Mouse (Mus musculus) heart, adult 2 months (tissue): ENCODE measurements around the gene Trim5. TPM values are rescaled to one million over a fixed set of nuclear protein-coding genes. Genes with fewer than 3 reads are reported as not detected.

Experiments used
- DNase-seq, 2 experiments: peaks; one replicate each; pipeline ENCODE4 v3.0.0; 2021
- H3K27ac ChIP-seq: fragments of 200-600 bp; 2 replicates; pipeline ENCODE4 v1.8.1; 2022
- H3K27me3 ChIP-seq: fragments of 200-500 bp; 2 replicates; pipeline ENCODE4 v1.6.1; 2012; ENCODE audit warnings: mild to moderate bottlenecking, low read length, inconsistent platforms, mixed read lengths; ENCODE audit not compliant: control insufficient read depth, insufficient read depth
- H3K36me3 ChIP-seq: fragments of 200-500 bp; 2 replicates; pipeline ENCODE4 v1.6.1; 2012; ENCODE audit warnings: low read length, inconsistent platforms; ENCODE audit not compliant: control insufficient read depth, insufficient read depth
- H3K4me1 ChIP-seq: fragments of 200-500 bp; 2 replicates; pipeline ENCODE4 v1.6.1; 2011; ENCODE audit warnings: low read length; ENCODE audit not compliant: control insufficient read depth, insufficient read depth
- H3K4me3 ChIP-seq: fragments of 200-600 bp; 2 replicates; pipeline ENCODE4 v1.8.1; 2022
- H3K79me2 ChIP-seq: fragments of 200-500 bp; replicated peaks from 2 replicates; pipeline ENCODE4 v1.6.1; 2012; ENCODE audit warnings: mild to moderate bottlenecking, inconsistent platforms, low read length, moderate library complexity, mixed read lengths; ENCODE audit not compliant: control insufficient read depth, insufficient read depth
- H3K9ac ChIP-seq: fragments of 200-500 bp; 2 replicates; pipeline ENCODE4 v1.6.1; 2012; ENCODE audit warnings: low read depth, mild to moderate bottlenecking, control low read depth, inconsistent platforms, low read length, mixed read lengths
- CTCF ChIP-seq: fragments of 200-600 bp; IDR thresholded peaks from 2 replicates; pipeline ENCODE4 v1.8.1; 2022; ENCODE audit warnings: antibody characterized with exemption, mild to moderate bottlenecking, moderate library complexity
- EP300 ChIP-seq: fragments of 200-500 bp; IDR thresholded peaks from 2 replicates; pipeline ENCODE4 v1.6.1; 2011; ENCODE audit warnings: low read depth, low read length, control low read depth; ENCODE audit not compliant: insufficient read depth
- POLR2A ChIP-seq: fragments of 200-500 bp; IDR thresholded peaks from 2 replicates; pipeline ENCODE4 v1.6.1; 2011; ENCODE audit warnings: mild to moderate bottlenecking, low read depth, low read length, control low read depth; ENCODE audit not compliant: insufficient read depth
- WGBS: fragments of 180-500 bp; shearing (Covaris S2); methylation state at CpG from one replicate; pipeline ENCODE4 v1.1.7; 2018; 5-methylcytosine and 5-hydroxymethylcytosine counted together
- intact Hi-C: fragments of 180-260 bp; cut with DNase I; formaldehyde crosslinking; loops from one replicate; pipeline ENCODE4 v1.15.1; 2025
- polyA plus RNA-seq: library from polyadenylated mRNA; depleted of rRNA; stranded (reverse); fragments of >200 nt; gene quantifications from 2 replicates; pipeline ENCODE4 v1.2.3, GENCODE M21; 2012; rRNA removed
- total RNA-seq, 2 experiments: library from RNA; stranded (reverse); gene quantifications; 2 replicates each; pipeline ENCODE4 v1.2.3; 2021

Trim5 gene
- total and polyA plus RNA-seq, 3 experiments = 0.41 to 2.1 (median 2.1) TPM

DNA sequence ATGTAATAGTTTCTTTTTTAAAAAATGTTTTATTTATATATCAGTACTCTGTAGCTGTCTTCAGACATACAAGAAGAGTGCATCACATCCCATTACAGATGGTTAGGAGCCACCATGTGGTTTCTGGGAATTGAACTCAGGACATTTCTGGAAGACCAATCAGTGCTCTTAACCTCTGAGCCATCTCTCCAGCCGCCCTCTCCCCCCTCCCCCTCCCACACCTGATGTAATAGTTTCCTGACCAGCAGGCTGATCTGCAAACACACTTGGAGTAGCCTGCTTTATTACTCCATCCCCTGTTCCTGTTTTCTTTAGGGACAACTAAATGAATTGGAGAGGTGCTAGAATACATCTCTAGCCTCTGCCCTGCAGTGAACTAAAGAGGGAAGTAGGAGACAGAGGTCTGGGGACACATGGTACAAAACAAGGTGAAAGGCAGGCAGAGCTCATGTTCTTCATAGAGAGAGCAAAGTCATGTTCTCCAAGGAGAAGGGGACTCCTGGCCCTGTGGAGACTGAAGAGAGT, 71.8 kb downstream of the Trim5 start:
- H3K36me3 ChIP-seq = no peaks in the 10 kb centered on the region
- H3K4me1 ChIP-seq = no peaks in the 10 kb centered on the region; the same call in 1 of the 2 replicates
- WGBS = 11% methylated on average over 1 of the region's 1 CpGs
- no peaks in the 10 kb centered on the region for H3K79me2 ChIP-seq
- H3K9ac ChIP-seq = no peak overlapping the region
- no peak for DNase-seq
- H3K27me3 ChIP-seq = no peaks in the 10 kb centered on the region
- H3K4me3 ChIP-seq = no peak overlapping the region
- intact Hi-C loops = no loop called here
- no peak for TF ChIP-seq CTCF
- no peak for TF ChIP-seq EP300
- no peak for TF ChIP-seq POLR2A
- no peak overlapping the region for H3K27ac ChIP-seq

Other genes with a start within 250 kb of the Trim5 start
- gene Olfr642, start 235.4 kb downstream of the Trim5 start, total RNA-seq = not detected
- gene Olfr642, start 235.4 kb downstream of the Trim5 start, polyA plus RNA-seq = not detected in 2 replicates
- not detected for gene 4930516K23Rik, start 226.6 kb downstream of the Trim5 start, total RNA-seq
- gene 4930516K23Rik, start 226.6 kb downstream of the Trim5 start, polyA plus RNA-seq = not detected in 2 replicates
- gene Olfr644, start 216.2 kb downstream of the Trim5 start, total RNA-seq = not detected
- not detected in 2 replicates for gene Olfr644, start 216.2 kb downstream of the Trim5 start, polyA plus RNA-seq
- gene Olfr645, start 202.6 kb downstream of the Trim5 start, total RNA-seq = not detected
- not detected in 2 replicates for gene Olfr645, start 202.6 kb downstream of the Trim5 start, polyA plus RNA-seq
- under 1 TPM in 1 of 2 experiments, not detected in 1; 0.08 TPM for gene Olfr646, start 183.2 kb downstream of the Trim5 start, total RNA-seq
- not detected in 2 replicates for gene Olfr646, start 183.2 kb downstream of the Trim5 start, polyA plus RNA-seq
- not detected for gene Ubqln5, start 158.3 kb downstream of the Trim5 start, total RNA-seq
- 0.06 TPM in 1 of 2 replicates, not detected in the other for gene Ubqln5, start 158.3 kb downstream of the Trim5 start, polyA plus RNA-seq
- not detected for gene Olfr643, start 150.7 kb downstream of the Trim5 start, total RNA-seq
- not detected in 2 replicates for gene Olfr643, start 150.7 kb downstream of the Trim5 start, polyA plus RNA-seq
- gene Ubqln3, start 144.8 kb downstream of the Trim5 start, total RNA-seq = not detected
- 0.18 TPM in 2 replicates for gene Ubqln3, start 144.8 kb downstream of the Trim5 start, polyA plus RNA-seq
- not detected for gene Ubqlnl, start 137.5 kb downstream of the Trim5 start, total RNA-seq
- 0.06 and 0.14 TPM in 2 replicates for gene Ubqlnl, start 137.5 kb downstream of the Trim5 start, polyA plus RNA-seq
- gene Olfm5, start 123.3 kb downstream of the Trim5 start, total RNA-seq = not detected
- not detected in 2 replicates for gene Olfm5, start 123.3 kb downstream of the Trim5 start, polyA plus RNA-seq
- not detected for gene Olfr648, start 104.7 kb downstream of the Trim5 start, total RNA-seq
- gene Olfr648, start 104.7 kb downstream of the Trim5 start, polyA plus RNA-seq = not detected in 2 replicates
- not detected for gene Olfr649, start 92.1 kb downstream of the Trim5 start, total RNA-seq
- gene Olfr649, start 92.1 kb downstream of the Trim5 start, polyA plus RNA-seq = not detected in 2 replicates
- gene Trim6, start 69.3 kb downstream of the Trim5 start, total RNA-seq = under 1 TPM; 0.10 to 0.34 TPM
- 0.33 and 1.3 TPM in 2 replicates for gene Trim6, start 69.3 kb downstream of the Trim5 start, polyA plus RNA-seq
- 1 to 10 TPM; 3.9 to 4.0 TPM for gene Trim34a, start 43.6 kb downstream of the Trim5 start, total RNA-seq
- gene Trim34a, start 43.6 kb downstream of the Trim5 start, polyA plus RNA-seq = 2.9 and 5.4 TPM in 2 replicates
- gene Trim12a, start 27.4 kb upstream of the Trim5 start, total RNA-seq = 1 to 10 TPM; 5.8 to 6.3 TPM
- 2.9 and 4.0 TPM in 2 replicates for gene Trim12a, start 27.4 kb upstream of the Trim5 start, polyA plus RNA-seq
- under 1 TPM in 1 of 2 experiments, not detected in 1; 0.39 TPM for gene Trim34b, start 41.4 kb upstream of the Trim5 start, total RNA-seq
- 2.2 and 3.5 TPM in 2 replicates for gene Trim34b, start 41.4 kb upstream of the Trim5 start, polyA plus RNA-seq
- gene Trim12c, start 65.3 kb upstream of the Trim5 start, total RNA-seq = 1 to 10 TPM; 4.1 to 5.5 TPM
- gene Trim12c, start 65.3 kb upstream of the Trim5 start, polyA plus RNA-seq = 2.6 and 4.2 TPM in 2 replicates
- under 1 TPM; 0.14 to 0.23 TPM for gene Trim30b, start 81.8 kb upstream of the Trim5 start, total RNA-seq
- gene Trim30b, start 81.8 kb upstream of the Trim5 start, polyA plus RNA-seq = 0.21 and 0.23 TPM in 2 replicates
- gene Trim30c, start 112.7 kb upstream of the Trim5 start, total RNA-seq = under 1 TPM; 0.18 to 0.20 TPM
- gene Trim30c, start 112.7 kb upstream of the Trim5 start, polyA plus RNA-seq = 0.08 and 0.18 TPM in 2 replicates
- gene Trim30a, start 177.1 kb upstream of the Trim5 start, total RNA-seq = 1 to 10 TPM; 3.5 to 3.6 TPM
- 2.6 and 5.3 TPM in 2 replicates for gene Trim30a, start 177.1 kb upstream of the Trim5 start, polyA plus RNA-seq
- gene Trim30d, start 219.8 kb upstream of the Trim5 start, total RNA-seq = under 1 TPM; 0.37 to 0.75 TPM
- 0.62 and 0.76 TPM in 2 replicates for gene Trim30d, start 219.8 kb upstream of the Trim5 start, polyA plus RNA-seq